Mouse (Mus musculus) lung, postnatal 0 days (tissue): ENCODE measurements around the gene Cacna1f. TPM values are rescaled to one million over a fixed set of nuclear protein-coding genes. Genes with fewer than 3 reads are reported as not detected.

Experiments used
- ATAC-seq: fragments of 200-750 bp; cut with Nextera tagmentation; 2 replicates; pipeline ENCODE4 v1.8.0; 2017; ENCODE audit warnings: moderate library complexity
- DNase-seq: peaks from one replicate; pipeline ENCODE4 v3.0.0-alpha.2; 2016; ENCODE audit warnings: low spot score
- H3K27ac ChIP-seq: fragments of 300-500 bp; sonication (generic); 2 replicates; pipeline ENCODE4 v1.5.1; 2014; ENCODE audit warnings: antibody characterized with exemption, mild to moderate bottlenecking, low read length, mixed read lengths
- H3K27me3 ChIP-seq: fragments of 300-500 bp; sonication (generic); replicated peaks from 2 replicates; pipeline ENCODE4 v1.6.1; 2014; ENCODE audit warnings: low read length, mixed read lengths; ENCODE audit not compliant: insufficient read depth
- H3K36me3 ChIP-seq: fragments of 300-500 bp; sonication (generic); 2 replicates; pipeline ENCODE4 v1.6.1; 2014; ENCODE audit warnings: low read length, mixed read lengths; ENCODE audit not compliant: insufficient read depth
- H3K4me1 ChIP-seq: fragments of 300-500 bp; sonication (generic); 2 replicates; pipeline ENCODE4 v1.6.1; 2014; ENCODE audit warnings: antibody characterized with exemption, low read depth, low read length, mixed read lengths; ENCODE audit not compliant: insufficient read depth
- H3K4me2 ChIP-seq: fragments of 300-500 bp; sonication (generic); replicated peaks from 2 replicates; pipeline ENCODE4 v1.6.1; 2014; ENCODE audit warnings: low read depth, mild to moderate bottlenecking, low read length, moderate library complexity, mixed read lengths
- H3K4me3 ChIP-seq: fragments of 300-500 bp; sonication (generic); 2 replicates; pipeline ENCODE4 v1.5.1; 2014; ENCODE audit warnings: low read depth, low read length
- H3K9ac ChIP-seq: fragments of 300-500 bp; sonication (generic); replicated peaks from 2 replicates; pipeline ENCODE4 v1.6.1; 2014; ENCODE audit warnings: low read depth, mild to moderate bottlenecking
- H3K9me3 ChIP-seq: fragments of 300-500 bp; sonication (generic); 2 replicates; pipeline ENCODE4 v1.6.1; 2016; ENCODE audit warnings: low read length, mixed read lengths
- CTCF ChIP-seq: IDR thresholded peaks from 2 replicates; pipeline ENCODE4 v1.5.1; 2016; ENCODE audit warnings: antibody characterized with exemption, mild to moderate bottlenecking
- EP300 ChIP-seq: IDR thresholded peaks from 2 replicates; pipeline ENCODE4 v1.6.1; 2016; ENCODE audit warnings: antibody characterized with exemption, mild to moderate bottlenecking, control low read depth
- WGBS: fragments of 180-500 bp; shearing (Covaris S2); extraction: QIAGEN DNeasy Blood & Tissue Kit; methylation state at CpG from one replicate; pipeline ENCODE4 v1.1.7; 2014; 5-methylcytosine and 5-hydroxymethylcytosine counted together
- polyA plus RNA-seq: library from polyadenylated mRNA; unstranded; fragments of >200 nt; fragmentation: Nextera tagmentation; extraction: Ambion mirVana; gene quantifications from 2 replicates; pipeline ENCODE4 v1.2.1, GENCODE M21; 2015

Gene Cacna1f
- polyA plus RNA-seq, 1 experiment from 2014 or later = 0.04 TPM

DNA sequence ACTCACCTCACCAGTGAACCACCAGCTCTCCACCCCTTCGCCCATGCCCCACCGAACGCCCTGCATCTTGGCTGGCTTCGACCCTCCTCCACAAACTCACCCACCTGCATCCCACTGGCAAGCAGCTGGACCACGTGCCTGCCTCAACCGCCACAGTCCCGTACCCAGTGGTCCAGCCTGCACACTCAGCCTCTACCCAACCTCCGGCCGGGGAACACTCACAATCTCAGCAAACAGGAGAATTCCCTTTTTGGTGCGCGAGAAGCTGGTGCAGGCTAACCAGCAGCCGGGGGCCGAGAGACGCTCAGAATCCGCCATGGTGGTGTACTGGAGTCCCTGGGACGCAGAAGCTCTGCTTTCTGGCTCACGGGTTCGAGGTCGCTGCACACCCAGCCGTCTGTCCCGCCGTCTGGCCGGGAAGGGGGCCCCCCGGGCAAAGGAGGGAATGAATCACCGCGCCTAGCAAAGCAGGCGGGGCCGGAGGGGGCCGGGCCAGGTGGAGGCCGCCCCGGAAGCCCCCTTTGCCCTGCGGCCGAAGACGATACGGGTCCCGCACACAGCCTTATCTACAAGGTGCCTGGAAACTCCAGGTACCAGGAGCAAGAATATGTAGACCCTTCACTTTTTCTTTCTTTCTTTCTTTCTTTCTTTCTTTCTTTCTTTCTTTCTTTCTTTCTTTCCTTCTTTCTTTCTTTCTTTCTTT is 64.2 kb downstream of the Cacna1f start, which contains the start of gene Plp2:
TSS of gene Plp2 (minus strand) at position 470 of the 703 bp plus-strand sequence.
- ATAC-seq = peak; percentile 36
- TF ChIP-seq EP300 (no peak), CTCF (no peak)
- Histone ChIP-seq H3K4me3 (peak within 1 kb of the TSS; percentile 47), H3K9me3 (no peaks in the 10 kb centered on the region), H3K9ac (peak within 1 kb of the TSS; percentile 29), H3K27ac (peak within 1 kb of the TSS; percentile 76), H3K4me1 (no peaks in the 10 kb centered on the region), H3K36me3 (no peaks in the 10 kb centered on the region), H3K4me2 (peak within 1 kb of the TSS; percentile 57), H3K27me3 (no peaks in the 10 kb centered on the region)
- peak; percentile 47 for DNase-seq
- 28% methylated on average over 17 of the region's 36 CpGs for WGBS

DNA sequence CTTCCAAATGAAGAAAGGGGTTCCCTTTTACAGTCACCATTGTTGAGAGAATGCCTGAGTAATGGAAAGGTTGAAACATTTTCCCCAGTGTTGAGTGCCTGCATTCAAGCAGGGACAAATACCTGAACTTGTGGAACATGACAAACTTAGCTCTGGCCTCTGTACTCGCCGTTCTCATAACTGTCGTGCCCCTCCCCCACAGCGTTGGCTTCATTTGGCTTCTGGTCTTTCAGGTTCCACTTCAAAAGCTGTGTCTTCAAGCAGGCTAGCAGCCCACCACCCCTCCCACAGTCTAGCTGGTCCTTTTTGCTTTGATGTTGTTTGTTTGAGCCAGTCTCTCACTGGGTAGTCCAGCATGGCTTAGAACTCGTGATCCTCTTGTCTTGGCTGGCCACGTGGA is 65.9 kb downstream of the Cacna1f start:
- no peaks in the 10 kb centered on the region for H3K36me3 ChIP-seq
- DNase-seq (no peak), ATAC-seq (no peak)
- H3K27ac ChIP-seq = no peak overlapping the region
- no peak overlapping the region for H3K9ac ChIP-seq
- TF ChIP-seq EP300 (no peak), CTCF (no peak)
- H3K4me2 ChIP-seq = no peak overlapping the region
- no peak overlapping the region for H3K4me3 ChIP-seq
- 37% methylated on average over 6 of the region's 6 CpGs for WGBS
- no peaks in the 10 kb centered on the region for H3K9me3 ChIP-seq
- H3K27me3 ChIP-seq = no peaks in the 10 kb centered on the region
- H3K4me1 ChIP-seq = no peaks in the 10 kb centered on the region

DNA sequence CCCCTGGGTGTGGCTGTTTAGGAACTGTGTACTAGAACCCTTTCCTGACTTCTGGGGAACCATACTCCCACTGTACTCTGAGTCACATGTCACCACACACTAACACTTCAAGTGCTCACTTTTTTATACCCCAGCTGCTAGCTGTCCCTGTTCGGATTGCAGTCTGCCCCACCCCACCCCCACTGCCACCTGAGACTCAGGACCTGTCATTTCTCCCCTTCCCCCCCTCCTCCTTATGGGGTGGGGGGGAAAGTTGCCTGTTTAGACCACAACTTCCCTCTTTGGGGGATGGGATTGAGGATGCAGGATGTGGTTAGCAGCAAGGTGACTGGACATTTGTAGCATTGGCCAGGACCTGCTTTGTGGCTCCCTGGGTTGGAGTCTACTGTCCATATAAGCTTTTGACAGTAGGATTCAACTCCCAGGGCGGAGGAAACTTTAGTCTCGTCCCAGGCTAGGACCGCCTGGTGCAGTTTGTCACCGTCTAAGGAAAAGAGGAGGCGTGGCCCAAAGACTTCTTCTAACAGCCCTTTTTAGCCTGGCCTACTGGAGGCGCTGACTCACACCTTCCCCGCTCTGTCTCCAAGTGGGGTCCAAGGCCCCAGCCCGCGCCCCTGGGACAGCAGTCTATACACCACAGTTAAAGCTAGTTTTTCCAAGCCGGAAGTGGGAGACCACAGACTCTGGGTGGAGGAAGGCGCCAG is 66.8 kb downstream of the Cacna1f start:
- DNase-seq (peak; percentile 61), ATAC-seq (peak; percentile 46)
- Histone ChIP-seq H3K27me3 (no peaks in the 10 kb centered on the region), H3K9me3 (no peaks in the 10 kb centered on the region), H3K9ac (no peak overlapping the region), H3K36me3 (no peaks in the 10 kb centered on the region), H3K4me1 (no peaks in the 10 kb centered on the region), H3K4me2 (peak overlapping the region; percentile 46), H3K27ac (peak overlapping the region; percentile 66), H3K4me3 (no peak overlapping the region)
- WGBS = 24% methylated on average over 10 of the region's 12 CpGs
- no peak for TF ChIP-seq CTCF
- TF ChIP-seq EP300 = no peak

DNA sequence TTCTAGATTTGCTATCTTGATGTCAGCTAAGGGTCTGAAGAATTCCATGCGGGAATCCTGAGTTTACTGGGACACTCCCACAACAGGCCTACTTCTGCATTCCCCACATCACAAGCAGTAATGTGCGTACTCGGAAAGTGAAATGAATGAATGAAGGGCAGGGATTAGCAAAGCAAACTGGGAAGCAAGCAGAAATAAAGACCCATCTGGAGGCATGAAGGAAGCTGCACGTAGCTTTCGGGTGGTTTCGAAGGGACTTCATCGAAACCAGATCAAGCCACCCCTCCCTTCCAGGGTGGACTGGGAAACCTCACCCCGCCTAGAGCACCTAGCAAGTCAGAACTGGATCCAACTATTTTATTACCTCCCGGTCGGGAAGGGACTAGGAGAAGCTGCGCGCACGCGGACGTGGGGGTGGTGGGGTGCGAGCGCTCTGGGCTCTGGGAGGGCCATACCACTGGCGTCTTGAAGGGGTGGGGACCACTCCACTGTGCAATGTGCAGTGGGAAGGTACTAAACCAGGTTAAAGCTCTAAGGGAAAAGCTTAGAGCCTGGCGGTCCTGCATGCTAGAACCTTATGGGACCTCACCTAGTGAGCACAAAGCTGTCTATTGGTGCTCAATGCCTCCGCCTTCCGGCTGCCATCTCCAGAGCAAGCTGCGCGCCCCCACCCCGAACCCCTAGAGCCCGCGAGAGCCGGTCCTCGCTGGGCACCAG is 67.6 kb downstream of the Cacna1f start:
- Histone ChIP-seq H3K27ac (peak overlapping the region; percentile 66), H3K36me3 (no peaks in the 10 kb centered on the region), H3K4me2 (peak overlapping the region; percentile 46), H3K9ac (no peak overlapping the region), H3K4me3 (no peak overlapping the region), H3K4me1 (no peaks in the 10 kb centered on the region), H3K9me3 (no peaks in the 10 kb centered on the region), H3K27me3 (no peaks in the 10 kb centered on the region)
- peak; percentile 11 for ATAC-seq
- TF ChIP-seq EP300 (peak; percentile 44; the same call in 1 of the 2 replicates), CTCF (no peak)
- WGBS = 37% methylated on average over 20 of the region's 28 CpGs
- no peak for DNase-seq

DNA sequence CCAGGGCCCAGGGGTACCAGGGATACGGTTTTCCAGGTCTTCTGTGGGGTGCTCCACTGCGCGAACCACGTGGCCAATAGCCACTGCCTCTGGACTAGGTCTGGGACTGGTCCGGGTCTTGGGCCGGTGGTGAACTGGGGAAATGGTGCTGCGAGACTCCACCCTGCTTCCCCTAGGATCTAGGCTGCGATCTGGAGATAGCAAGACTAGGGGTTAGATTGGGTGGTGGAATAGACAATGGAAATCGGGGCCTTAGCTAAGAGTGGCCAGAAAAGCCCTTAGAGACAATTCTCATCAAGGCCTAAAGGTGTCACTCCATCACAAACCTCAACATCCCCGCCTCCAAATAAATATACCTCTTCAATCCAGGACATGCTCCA is 68.1 kb downstream of the Cacna1f start:
- no peaks in the 10 kb centered on the region for H3K27me3 ChIP-seq
- no peak overlapping the region for H3K27ac ChIP-seq
- DNase-seq = no peak
- TF ChIP-seq CTCF = 0 out of 2 replicates have a peak, but pooled peaks have one; percentile 17
- TF ChIP-seq EP300 = no peak
- peak overlapping the region; percentile 46 for H3K4me2 ChIP-seq
- 36% methylated on average over 9 of the region's 10 CpGs for WGBS
- H3K9me3 ChIP-seq = no peaks in the 10 kb centered on the region
- no peaks in the 10 kb centered on the region for H3K36me3 ChIP-seq
- no peaks in the 10 kb centered on the region for H3K4me1 ChIP-seq
- H3K4me3 ChIP-seq = no peak overlapping the region
- H3K9ac ChIP-seq = no peak overlapping the region
- no peak for ATAC-seq

DNA sequence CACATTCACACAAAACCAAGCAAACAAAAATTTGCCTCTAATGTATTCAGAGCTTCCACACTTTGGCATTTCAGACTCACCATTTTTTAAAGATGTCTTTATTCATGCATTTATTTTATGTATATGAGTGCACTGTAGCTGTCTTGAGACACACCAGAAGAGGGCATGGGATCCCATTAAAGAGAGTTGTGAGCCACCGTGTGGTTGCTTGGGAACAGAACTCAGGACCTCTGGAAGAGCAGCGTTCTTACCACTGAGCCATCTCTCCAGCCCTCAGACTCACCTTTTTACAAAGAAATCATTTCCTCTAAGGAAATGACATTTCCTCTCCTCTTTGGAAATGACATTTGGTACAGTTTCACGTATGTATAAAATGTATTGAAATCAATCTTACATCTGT is 72.1 kb downstream of the Cacna1f start:
- DNase-seq (no peak), ATAC-seq (no peak)
- no peaks in the 10 kb centered on the region for H3K36me3 ChIP-seq
- H3K9me3 ChIP-seq = no peaks in the 10 kb centered on the region
- no peak overlapping the region for H3K4me2 ChIP-seq
- H3K27ac ChIP-seq = no peak overlapping the region
- no peak overlapping the region for H3K9ac ChIP-seq
- no peaks in the 10 kb centered on the region for H3K27me3 ChIP-seq
- H3K4me1 ChIP-seq = no peaks in the 10 kb centered on the region
- TF ChIP-seq EP300 = no peak
- peak; percentile 28; the same call in 1 of the 2 replicates for TF ChIP-seq CTCF
- H3K4me3 ChIP-seq = no peak overlapping the region
- 22% methylated on average over 3 of the region's 3 CpGs for WGBS
